Mouse (Mus musculus): ENCODE results near the gene Iqcf1.
A peak's percentile ranks its signal among the peaks of the same experiment; 100 is the strongest.

The Iqcf1 gene

DNA sequence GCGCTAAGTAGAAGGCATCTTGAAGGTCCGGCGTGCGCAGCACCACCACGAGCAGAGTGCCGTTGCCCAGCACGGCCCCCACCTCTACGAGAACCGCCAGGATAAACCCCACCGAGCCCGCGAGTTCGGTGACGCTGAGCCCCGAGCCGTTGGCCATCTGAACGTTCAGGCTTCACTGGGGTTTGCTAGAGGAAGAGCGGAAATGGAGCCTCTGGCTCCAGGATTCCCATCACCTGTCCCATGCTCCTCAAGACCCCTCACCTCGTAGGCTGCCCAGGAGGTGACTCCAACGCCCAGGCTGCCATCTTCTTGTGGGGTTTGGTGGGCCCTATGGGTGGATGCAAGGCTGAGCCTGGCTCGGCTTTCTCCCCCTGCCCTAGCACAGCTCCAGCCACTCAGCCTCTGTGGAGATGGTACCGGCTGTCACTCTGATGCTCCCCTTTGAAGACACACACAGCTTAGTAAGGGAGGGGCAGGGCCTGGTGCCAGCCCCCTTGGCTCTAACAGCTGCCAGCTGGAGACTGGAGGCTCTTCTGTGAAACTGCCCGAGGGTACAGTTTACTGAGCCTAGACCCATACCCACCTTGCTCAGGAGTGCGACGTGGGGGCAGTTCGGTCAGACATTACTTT lies 34.1 kb upstream of the Iqcf1 start, which contains the start of gene Gpr62:
Gene Gpr62, minus strand, starts transcription at position 368 of the 630 bp plus-strand sequence.
- DNase-seq = no peak

DNA sequence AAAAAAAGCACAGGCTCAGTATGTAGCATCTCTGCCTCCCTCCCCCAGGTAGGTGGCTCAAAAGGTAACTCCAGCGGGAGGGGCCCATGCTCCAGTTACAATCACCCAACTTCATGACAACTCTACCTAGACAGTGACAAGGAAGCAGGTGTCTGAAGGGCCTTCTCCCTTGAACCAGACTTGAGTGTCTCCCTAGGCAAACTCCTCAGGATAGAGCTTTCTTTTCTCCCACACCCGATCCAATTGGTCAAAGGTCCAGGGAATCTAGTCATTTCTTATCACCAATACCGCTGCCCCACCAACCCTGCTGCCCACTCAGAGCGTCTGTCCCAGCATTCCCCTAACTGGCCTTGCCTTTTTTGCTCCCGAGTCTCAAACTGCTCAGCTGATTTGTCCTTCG lies 33.0 kb upstream of the Iqcf1 start:
- DNase-seq = no peak

DNA sequence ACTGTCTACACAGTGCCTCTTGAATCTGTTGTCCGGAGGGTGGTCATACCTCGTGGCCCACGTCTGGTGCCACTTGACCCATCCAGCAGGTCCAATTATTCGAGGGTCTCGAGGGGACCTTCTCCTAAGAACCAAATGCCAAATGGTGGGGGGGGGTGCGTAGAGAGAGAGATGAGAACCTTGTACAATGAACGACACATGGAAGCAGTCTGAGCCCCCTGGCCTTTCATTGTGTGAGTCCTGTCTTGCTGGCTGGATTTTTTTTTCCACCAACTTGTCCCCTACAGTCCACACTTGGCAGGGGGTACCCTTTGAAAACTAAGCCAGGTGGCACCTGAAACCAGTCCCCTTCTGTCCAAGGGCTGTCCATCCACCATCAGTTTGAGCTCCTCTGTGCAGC lies 32.0 kb upstream of the Iqcf1 start:
- no peak for DNase-seq

DNA sequence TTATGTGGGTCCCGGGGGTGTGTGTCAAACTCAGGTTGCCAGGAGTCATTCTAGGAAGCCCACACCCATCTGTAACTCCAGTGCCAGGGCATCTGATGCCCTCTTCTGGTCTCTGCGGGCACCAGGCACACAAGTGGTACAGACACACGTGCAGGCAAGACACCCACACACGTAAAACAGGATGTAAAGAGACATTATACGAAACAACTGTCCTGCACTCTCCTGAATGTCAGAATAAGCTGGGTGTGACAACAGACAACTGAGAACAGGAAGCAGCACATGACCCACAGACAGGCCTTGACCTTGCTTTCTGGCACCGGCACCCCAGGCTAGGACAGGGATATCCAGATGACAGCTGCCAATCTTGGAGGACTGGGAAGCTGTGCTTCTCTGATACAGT lies 30.4 kb upstream of the Iqcf1 start:
- no peak for DNase-seq

DNA sequence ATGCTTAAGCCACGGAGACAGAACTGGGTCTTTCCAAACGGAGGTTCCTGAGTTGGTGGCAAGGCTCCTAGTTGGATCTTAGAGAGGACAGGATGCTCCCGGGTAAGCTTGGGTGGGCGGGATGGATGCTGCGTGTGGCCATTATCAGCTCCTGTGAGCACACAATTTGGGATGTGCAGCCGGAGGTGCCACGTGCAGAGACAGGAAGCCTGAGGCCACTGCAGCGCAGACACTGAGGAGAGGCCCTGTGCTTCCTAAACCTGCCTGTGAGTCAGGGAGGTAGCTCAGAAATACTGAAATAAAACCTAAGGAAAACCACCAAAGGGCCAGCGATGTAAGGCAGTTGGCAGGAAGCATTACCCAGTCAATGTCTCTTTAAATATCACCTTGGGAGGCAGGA lies 30.0 kb upstream of the Iqcf1 start:
- DNase-seq = no peak

DNA sequence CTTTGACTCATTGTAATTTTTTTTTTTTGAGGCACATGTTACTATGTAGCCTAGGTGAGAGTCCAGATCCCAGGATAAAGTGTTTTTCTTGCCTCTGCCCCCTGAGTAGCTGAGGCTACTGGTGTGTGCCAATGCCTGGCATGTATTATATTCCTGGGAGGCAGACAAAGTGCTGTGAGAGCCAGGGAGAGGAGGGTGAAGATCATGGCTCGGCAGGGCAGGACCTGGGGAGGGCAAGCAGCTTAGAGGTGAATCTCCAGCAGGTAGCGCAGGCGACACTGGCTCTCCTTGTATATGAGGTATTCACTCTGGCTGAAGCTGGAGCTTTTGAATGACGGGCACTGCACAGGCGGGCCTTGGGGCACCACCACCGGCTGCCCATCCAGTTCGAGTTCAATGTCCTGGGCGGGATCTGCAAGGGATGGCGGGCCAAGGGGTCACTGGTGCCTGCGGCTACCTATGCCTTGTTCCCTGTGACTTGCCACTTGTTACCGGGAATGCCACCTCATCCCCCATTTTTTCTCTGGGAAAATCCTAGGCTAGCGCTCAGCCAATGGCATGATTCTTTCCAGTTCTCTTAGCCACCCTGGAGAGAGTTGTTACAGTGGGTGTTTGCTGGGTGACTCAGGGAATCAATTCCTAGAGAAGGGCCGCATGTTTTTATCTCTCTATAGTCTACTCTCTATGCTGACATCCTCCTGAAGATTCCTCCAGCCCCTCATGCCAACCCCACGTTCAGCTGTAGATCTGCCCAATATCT lies 28.6 kb upstream of the Iqcf1 start:
- DNase-seq = no peak

DNA sequence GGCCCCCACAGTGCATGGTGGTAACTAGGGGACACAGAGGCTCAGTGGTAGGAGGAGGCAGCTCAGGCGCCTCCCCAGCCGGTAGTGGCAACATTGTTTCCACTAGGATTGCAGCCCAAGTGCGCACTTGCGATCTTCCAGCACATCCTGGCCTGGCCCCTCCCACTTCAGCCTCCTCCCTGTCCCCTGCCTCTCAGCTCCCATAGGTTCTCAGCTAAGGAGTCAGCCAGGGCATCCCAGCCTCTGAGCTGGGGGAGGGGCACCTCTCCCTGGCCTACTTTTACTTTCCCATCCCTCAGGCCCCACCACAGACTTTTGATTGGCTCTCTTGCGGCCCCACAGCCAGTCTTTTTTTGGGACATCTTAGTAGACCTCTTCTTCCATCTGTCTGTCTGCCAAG lies 27.9 kb upstream of the Iqcf1 start:
- peak; percentile 79 to 88 for DNase-seq

DNA sequence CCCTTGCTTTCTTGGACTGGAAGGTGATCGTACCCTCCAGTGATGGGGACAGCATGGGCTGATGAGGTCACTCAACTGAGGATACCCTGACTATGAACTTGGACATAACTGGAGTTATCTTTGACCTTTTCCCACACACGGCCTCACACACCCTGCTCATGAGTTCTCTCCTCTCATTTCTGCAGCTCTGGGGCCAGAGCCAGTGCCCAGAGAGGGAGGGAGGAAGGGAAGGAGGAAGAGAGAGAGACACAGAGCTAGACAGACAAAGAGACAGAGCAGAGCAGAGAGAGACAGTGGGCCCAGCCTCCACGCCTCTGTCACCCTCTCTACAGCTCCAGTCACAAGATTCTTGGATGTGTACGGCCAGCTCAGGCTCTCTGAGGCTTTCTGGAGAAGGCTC lies 27.4 kb upstream of the Iqcf1 start:
- DNase-seq = peak in 1 of 2 experiments; percentile 14

DNA sequence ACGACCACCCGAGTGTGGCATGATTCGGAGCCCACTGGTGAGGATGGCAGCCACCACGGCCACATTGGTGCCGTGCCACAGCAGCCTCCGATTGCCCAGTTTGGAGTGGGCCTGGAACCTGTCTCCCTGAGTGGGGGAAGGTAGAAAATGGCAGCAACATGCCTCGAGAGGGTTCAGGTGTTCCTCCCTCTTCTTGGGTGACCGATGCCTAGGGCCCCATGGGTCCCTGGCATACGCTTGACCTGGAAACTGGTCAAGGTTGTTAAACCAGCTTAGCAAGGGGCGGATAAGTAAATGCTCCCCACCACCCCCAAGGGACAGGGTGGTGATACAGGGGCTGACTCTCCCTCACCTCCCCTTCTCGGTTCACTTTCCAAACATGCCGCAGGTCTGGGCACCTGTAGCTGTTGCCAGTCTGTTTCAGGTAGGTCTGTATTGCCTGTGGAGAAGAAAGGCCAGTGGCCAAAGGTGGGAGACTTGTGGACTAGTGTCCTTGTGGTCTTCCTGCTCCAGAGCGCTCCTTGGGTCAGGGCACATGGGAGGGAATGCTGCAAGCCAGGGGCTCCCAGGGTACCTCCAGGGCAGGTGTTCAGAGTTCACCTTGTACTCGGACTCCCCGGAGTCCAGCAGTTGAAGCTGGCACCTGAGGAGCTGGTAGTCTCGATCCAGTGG lies 26.6 kb upstream of the Iqcf1 start:
- DNase-seq = peak in 1 of 2 experiments; percentile 4

DNA sequence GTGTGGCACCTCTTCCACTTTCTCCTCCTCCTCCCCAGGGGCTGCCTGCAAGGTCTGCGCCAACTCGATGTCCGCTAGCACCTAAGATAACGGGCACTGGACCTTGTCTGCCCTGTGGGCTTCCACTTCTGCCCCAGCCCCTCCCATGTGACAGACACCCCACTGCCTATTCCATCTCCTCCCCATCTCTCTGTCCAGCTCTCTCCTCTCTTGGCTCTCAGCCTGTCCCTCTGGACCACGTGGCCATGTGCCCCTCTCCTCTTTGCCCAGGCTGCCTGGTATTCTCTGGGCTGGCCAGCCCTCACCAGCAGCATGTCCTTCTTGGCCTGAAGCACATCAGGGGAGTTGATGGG lies 26.0 kb upstream of the Iqcf1 start:
- DNase-seq = peak in 1 of 2 experiments; percentile 22

DNA sequence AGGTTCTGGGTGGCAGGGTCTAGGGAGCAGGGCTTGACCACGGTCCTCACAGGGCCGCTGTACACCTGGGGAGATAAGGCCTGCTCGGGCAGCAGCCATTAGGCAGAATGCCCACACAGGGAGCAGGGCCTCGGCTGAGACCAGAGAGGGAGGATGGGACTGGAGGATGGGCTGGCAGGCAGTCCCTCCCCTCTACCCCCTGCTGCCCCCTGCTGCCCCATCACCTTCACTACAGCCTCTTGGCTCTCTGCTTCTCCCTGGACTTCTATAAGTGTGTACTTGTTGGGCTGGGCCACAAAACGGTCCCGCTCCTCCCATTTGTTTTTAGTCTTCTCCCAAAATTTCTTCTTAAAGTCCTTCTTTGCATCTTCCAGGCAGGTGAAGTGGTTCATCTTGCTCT lies 25.3 kb upstream of the Iqcf1 start:
- DNase-seq = peak; percentile 85 to 87

DNA sequence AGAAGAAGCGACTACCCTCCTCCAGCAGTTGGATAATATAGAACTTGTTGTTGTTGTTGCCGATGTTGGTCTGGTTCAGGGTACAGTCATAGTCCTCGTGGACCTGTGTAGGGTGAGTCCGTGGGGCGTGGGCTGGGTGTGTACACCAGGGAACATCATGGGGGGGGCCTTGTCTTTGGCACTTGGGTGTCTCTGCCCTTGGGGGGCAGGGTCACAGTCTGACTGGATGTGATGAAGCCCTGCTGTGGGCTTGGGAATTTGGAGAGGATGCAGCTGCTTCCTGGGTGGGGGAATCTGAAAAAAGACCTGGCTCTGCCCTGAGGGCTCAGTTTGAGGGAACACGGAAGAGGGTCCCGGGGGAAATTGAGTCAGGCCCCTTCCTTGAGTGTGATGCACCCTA lies 24.7 kb upstream of the Iqcf1 start:
- peak; percentile 51 to 68 for DNase-seq

DNA sequence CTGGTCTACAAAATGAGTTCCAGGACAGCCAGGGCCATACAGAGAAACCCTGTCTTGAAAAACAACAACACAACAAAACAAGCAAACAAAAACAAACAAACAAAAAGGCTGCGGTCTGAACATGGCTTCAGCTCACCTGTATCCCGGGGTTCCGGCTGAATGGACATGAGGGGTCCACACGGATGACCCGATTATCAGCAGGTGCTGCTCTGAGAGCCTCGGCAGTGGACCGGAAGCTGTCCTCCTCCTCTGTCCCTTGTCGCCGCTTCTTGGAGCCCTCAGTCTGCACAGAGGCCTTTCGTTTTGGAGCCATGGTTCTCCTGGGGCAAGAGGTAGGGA lies 24.1 kb upstream of the Iqcf1 start, which contains the start of gene Rrp9:
Gene Rrp9, plus strand, starts transcription at position 301 of the 339 bp plus-strand sequence.
- no peak for DNase-seq

DNA sequence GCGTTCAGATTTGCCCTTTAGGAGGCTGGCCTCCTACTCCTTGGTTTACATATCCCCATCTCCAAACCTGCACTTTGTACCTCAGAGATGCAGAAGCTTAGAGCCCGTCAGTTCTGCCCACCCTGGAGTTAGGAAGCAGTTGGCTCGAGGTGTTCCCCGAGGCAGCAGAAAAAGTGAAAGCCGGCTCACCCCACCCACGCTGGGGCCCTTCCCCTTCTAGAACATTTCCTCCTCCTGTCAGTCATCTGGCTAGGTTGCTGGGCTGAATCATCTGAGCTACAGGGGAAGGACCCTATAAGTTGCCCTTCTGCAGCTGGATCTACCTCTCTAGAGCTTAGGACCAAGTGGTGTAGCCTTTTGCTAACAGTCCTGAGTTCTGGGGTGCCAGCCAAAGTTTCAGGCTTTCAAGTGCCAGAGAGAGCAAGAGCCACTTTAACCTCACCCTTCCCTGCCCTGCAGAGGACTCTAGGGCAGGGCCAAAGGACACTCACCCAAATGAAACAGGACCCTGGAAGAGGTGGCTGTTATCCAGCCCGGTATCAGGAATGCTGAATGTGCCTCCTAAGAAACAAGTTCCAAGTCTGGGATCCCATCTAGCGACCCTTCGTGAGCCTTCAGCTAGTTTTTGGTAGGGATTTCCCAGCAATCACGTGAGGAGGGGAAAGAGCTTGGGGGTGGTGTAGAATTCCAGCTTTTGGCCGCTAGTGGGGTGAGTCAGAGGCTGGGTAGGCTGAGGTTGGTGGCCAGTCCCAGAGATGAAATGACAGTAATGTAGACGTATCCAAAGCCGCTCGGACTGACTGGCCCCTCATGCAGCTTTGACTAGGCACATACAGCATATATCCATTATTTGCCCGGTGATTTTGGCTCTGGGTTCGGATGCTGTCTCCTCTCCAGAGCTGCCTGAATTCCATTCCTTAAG lies 23.5 kb upstream of the Iqcf1 start:
- peak in 1 of 2 experiments; percentile 62 for DNase-seq

DNA sequence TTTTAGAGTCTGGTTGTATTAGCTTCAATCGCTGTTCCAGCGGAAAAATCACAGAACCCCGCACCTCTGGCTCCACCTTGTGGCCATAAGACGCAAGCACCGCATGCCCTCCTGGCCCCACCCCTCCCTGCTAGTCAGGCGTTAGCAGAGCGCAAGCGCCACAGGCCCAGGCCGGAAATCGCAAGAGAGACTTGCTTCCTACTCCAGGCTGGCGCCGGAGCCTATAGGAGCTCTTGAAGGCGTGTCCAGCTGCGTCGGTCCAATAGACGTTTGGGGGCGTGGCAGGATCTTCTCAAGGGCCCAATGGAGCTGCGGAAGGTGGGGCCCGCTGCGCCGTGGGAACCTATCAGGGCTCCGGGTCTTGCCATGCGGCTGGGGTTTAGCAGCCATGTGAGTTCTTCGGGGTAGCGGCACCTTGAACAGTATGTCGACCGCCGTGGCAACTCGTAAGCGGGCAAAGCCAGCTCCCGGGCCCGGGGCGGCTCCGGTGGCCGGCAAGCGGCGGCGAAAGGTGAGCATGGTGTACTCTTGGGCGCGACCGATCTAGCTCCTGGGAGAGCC lies 22.8 kb upstream of the Iqcf1 start, which contains the start of gene Parp3:
Gene Parp3, minus strand, starts transcription at position 26 of the 561 bp plus-strand sequence.
- DNase-seq = peak; percentile 98 to 99

DNA sequence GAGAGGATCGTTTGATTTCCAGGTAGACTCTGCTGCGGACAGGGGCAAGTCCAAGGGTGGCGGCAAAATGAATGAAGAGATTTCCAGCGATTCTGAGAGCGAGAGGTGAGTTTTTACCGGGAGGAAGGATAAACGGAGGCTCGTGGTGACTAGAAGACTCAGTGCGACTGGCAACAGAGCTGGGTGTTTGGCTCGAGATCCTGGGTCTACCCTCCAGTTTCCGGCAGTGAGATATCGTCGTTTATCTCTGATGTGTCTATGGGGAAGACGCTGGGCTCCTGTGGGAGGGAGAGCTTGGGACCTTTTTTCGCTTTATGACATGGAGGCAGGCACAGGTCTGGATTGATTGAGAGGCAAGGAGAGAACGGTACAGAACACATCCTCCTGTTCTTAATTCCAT lies 22.1 kb upstream of the Iqcf1 start:
- DNase-seq = no peak

DNA sequence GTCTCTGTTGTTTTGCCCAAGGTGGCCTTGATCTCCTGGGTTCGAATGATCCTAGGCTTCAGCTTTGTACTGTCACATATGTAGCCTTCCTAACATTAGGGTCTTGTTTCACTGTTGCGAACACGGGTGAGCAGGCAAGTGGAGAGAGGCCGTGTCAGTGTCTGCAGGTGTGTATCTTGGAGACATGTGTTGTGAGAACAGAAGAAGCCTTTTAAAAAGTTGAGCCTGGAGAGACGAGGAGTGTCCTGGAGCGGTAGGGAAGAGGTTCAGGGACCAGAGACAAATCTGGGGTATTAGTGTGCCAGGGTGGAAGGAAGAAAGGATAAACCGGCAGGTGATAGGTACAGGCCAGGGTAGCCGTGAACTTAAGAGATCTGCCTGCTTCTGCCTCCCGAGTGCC lies 21.7 kb upstream of the Iqcf1 start:
- DNase-seq = no peak

DNA sequence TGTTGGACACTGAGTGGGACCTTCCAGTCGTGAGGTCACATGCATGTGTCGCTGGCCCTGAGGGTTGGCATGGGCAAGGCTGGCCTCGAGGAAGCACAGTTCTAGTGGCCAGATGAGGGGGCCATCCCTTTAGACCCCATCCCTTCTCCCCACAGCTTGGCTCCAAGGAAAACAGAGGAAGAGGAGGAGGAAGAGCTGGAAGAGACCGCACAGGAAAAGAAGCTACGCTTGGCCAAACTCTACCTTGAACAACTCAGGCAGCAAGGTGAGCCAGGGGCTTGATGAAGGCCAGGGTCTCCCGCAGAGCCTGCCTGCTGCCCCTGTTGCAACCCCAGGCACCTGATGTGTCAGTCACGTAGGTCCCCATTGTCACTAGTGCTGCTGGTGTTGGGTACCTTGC lies 19.2 kb upstream of the Iqcf1 start:
- DNase-seq = no peak

DNA sequence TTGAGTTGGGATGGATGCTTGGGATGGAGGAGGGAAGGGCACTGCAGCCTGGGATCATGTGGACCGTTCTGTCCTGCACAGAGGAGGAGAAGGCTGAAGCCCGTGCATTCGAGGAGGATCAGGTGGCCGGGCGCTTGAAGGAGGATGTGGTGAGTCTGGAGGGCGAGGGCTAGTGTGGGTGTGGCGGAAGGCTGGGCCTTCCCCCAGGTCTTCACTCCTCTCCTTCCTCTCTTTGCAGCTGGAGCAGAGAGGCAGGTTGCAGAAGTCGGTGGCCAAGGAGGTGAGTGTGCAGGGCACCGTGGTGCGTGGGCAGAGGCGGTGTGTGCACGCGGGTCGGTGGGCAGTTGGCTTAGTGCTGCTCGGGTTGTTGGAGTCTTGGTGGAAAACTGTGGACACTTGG lies 18.7 kb upstream of the Iqcf1 start:
- no peak for DNase-seq

DNA sequence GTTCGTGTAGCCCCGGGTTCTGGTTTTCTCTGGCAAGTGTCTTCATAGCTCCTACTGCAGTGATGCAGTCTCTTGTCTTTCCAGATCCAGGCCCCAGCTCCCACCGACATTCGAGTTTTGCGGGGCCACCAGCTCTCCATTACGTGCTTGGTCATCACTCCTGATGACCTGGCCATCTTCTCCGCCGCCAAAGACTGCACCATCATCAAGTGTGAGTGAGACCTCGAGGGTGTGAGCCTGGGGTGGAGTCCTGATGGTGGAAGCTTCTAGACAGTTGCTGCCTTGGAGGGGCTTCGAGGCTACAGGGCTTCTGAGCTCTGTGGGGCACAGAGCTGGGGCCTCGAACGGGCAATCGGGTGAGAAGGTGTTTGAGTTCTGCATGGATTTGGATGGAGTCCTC lies 18.1 kb upstream of the Iqcf1 start:
- DNase-seq = no peak

DNA sequence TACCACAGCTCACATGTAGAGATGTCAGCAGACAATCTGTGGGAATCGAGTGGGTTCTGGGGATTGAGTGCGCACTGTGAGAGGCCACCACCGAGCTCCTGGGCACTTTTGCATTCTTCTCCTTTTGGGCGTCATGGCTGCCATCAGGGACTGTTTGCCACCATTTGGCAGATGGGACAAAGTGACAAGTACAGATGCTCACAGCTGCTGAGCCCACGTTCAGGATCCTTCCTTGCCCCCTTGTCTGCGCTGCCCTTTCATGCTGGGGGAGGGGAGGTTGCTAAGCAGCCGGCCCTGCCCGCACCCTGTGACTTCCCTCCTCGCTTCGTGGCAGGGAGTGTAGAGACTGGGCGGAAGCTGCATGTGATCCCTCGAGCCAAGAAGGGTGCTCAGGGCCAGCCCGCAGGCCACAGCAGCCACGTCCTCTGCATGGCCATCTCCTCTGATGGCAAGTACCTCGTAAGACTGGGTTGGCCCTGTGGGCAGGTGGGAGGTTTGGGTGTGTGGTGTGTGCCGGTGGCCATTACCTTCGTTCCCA lies 17.1 kb upstream of the Iqcf1 start:
- no peak for DNase-seq

DNA sequence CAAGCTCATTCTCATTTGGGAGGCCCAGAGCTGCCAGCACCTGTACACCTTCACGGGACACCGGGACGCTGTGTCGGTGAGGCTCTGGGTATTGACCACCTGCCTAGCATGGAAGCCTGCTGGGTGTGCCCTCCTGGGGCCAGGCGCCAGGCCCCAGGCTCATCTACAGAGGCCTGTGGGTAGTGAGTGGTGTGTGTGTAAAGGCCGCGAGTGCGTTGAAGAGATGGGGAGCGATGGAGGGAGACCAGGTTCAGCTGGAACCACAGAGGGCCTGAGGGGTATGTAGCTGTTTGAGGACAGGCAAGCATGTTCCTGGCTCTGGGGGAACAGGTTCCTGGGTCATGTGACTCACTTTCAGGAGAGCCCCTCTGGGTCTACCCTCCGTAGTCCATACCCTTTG lies 16.6 kb upstream of the Iqcf1 start:
- DNase-seq = no peak
